Mouse (Mus musculus) A20 (cell line): ENCODE measurements around the gene Gm21962.

Experiments
- DNase-seq: peaks from one replicate; pipeline ENCODE4 v3.0.0-alpha.2; 2011; ENCODE audit warnings: low read depth, low spot score

The Gm21962 gene

DNA sequence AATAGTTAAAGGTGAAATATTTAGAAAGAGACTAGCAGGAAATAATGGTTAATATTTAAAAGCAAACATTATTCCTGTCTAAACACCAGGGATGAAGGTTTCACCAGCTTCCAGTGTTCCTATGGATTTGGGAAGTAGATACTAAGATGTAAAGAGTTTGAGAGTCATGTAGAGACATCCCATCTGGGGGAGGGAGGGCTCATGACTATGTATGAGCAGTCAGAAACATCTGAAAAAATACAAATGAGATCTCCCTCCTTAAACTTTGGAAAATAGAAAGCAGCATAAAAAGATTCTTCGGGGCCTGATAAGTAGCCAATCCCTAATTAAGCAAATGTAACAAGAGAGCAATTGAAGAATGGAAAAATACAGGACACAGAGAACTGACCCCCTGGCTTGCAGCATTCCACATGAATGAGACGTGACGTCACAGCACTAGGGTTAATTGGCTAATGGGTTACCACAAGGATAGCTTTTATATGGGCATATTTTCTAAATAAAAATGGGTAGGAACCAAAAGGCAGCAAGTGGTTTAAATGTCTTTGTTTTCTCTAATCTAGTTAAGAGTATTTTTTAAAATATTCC is 45.3 kb downstream of the Gm21962 start:
- DNase-seq, result no peak
